Mouse (Mus musculus): Measurements from ENCODE around the gene Epm2a.
A peak's percentile ranks its signal among the peaks of the same experiment; 100 is the strongest.

Gene Epm2a

GRCm38 (mm10) chr10:11429059-11429812, 86.0 kb downstream of the Epm2a start:
- DNase-seq (ENCODE audit: low spot score in 2 of 2) = no peak

GRCm38 (mm10) chr10:11436961-11437360, 93.8 kb downstream of the Epm2a start:
- DNase-seq (ENCODE audit: low spot score in 2 of 2) = no peak

GRCm38 (mm10) chr10:11438461-11438860, 95.3 kb downstream of the Epm2a start:
- DNase-seq (ENCODE audit: low spot score in 2 of 2) = no peak

GRCm38 (mm10) chr10:11439342-11439741, 96.1 kb downstream of the Epm2a start:
- DNase-seq (ENCODE audit: low spot score in 2 of 2) = no peak

- DNase-seq (ENCODE audit: low spot score in 2 of 2) = peak; percentile 42 to 65
Measured at GRCm38 (mm10) chr10:11449556-11450305, 106.5 kb downstream of the Epm2a start.

GRCm38 (mm10) chr10:11452537-11452936, 109.3 kb downstream of the Epm2a start:
- no peak for DNase-seq (ENCODE audit: low spot score in 2 of 2)

- DNase-seq (ENCODE audit: low spot score in 2 of 2) = no peak
Measured at GRCm38 (mm10) chr10:11457445-11457844, 114.2 kb downstream of the Epm2a start.

GRCm38 (mm10) chr10:11491956-11492355, 148.8 kb downstream of the Epm2a start:
- peak in 1 of 2 experiments; percentile 16 for DNase-seq (ENCODE audit: low spot score in 2 of 2)

All from urinary bladder, postnatal 36 days (tissue).